Mouse (Mus musculus) embryo, embryonic 9.5 days (tissue): ENCODE data around the gene Shmt2.

Experiments used
- DNase-seq: peaks from one replicate; pipeline ENCODE4 v3.0.0-alpha.2; 2017; ENCODE audit errors: extremely low spot score

The Shmt2 gene

GRCm38 (mm10) chr10:127534036-127534928, 12.0 kb upstream of the Shmt2 start, which contains the start of gene Nxph4:
Nxph4 (minus strand) TSS chr10:127534559.
- no peak for DNase-seq

GRCm38 (mm10) chr10:127531548-127531947, 9.3 kb upstream of the Shmt2 start:
- no peak for DNase-seq

GRCm38 (mm10) chr10:127530945-127531344, 8.7 kb upstream of the Shmt2 start:
- no peak for DNase-seq

GRCm38 (mm10) chr10:127527481-127527880, 5.2 kb upstream of the Shmt2 start:
- DNase-seq, result no peak

GRCm38 (mm10) chr10:127526681-127527080, 4.4 kb upstream of the Shmt2 start:
- peak; percentile 75 for DNase-seq

- DNase-seq, result no peak
Observed at GRCm38 (mm10) chr10:127526048-127526447, 3.8 kb upstream of the Shmt2 start.

- DNase-seq, result no peak
Observed at GRCm38 (mm10) chr10:127524646-127525255, 2.5 kb upstream of the Shmt2 start.

GRCm38 (mm10) chr10:127521611-127522080, 598 bp downstream of the Shmt2 start:
- no peak for DNase-seq

GRCm38 (mm10) chr10:127520714-127521357, 1.4 kb downstream of the Shmt2 start:
- DNase-seq, result no peak

GRCm38 (mm10) chr10:127519903-127520713, 2.1 kb downstream of the Shmt2 start:
- no peak for DNase-seq

- no peak for DNase-seq
Observed at GRCm38 (mm10) chr10:127519041-127519701, 3.1 kb downstream of the Shmt2 start.

GRCm38 (mm10) chr10:127517941-127518340, 4.3 kb downstream of the Shmt2 start:
- DNase-seq, result no peak

GRCm38 (mm10) chr10:127516576-127517260, 5.5 kb downstream of the Shmt2 start:
- DNase-seq, result peak; percentile 70

- DNase-seq, result no peak
Observed at GRCm38 (mm10) chr10:127515983-127516459, 6.2 kb downstream of the Shmt2 start.

- DNase-seq, result no peak
Observed at GRCm38 (mm10) chr10:127515271-127515982, 6.8 kb downstream of the Shmt2 start.

GRCm38 (mm10) chr10:127514764-127515163, 7.5 kb downstream of the Shmt2 start, which contains the start of gene Ndufa4l2:
Ndufa4l2 (plus strand) TSS chr10:127514967.
- DNase-seq, result no peak

- DNase-seq, result no peak
Observed at GRCm38 (mm10) chr10:127514111-127514698, 8.0 kb downstream of the Shmt2 start.

- peak; percentile 45 for DNase-seq
Observed at GRCm38 (mm10) chr10:127513501-127514091, 8.6 kb downstream of the Shmt2 start.

- DNase-seq, result peak; percentile 96
Observed at GRCm38 (mm10) chr10:127512813-127513212, 9.4 kb downstream of the Shmt2 start.
